Mouse (Mus musculus) ES-E14 (cell line): ENCODE data around the gene Tmem104. TPM values are rescaled to one million over a fixed set of nuclear protein-coding genes. Genes with fewer than 3 reads are reported as not detected.

Experiments used
- DNase-seq: peaks from one replicate; pipeline ENCODE4 v3.0.0-alpha.2; 2013; ENCODE audit warnings: low read depth, low spot score
- H3K27ac ChIP-seq: 2 replicates; pipeline ENCODE4 v1.5.1; 2012; ENCODE audit warnings: low read depth, mild to moderate bottlenecking, low read length, moderate library complexity, mixed read lengths; ENCODE audit not compliant: poor library complexity, insufficient read depth, severe bottlenecking
- H3K36me3 ChIP-seq: 2 replicates; pipeline ENCODE4 v1.6.1; 2012; ENCODE audit warnings: mild to moderate bottlenecking, low read length, moderate library complexity, mixed read lengths; ENCODE audit not compliant: control insufficient read depth, poor library complexity, insufficient read depth, severe bottlenecking
- H3K4me1 ChIP-seq, 2 experiments: fragments of 150-350 bp in 1 of 2; sonication (generic) in 1 of 2; 2 replicates each; pipeline ENCODE4 v1.6.1; 2012; ENCODE audit warnings: low read length in 2 of 2, mild to moderate bottlenecking in 1 of 2, mixed read lengths in 1 of 2; ENCODE audit not compliant: control insufficient read depth in 2 of 2, insufficient read depth in 2 of 2, poor library complexity in 1 of 2
- H3K4me3 ChIP-seq, 2 experiments: fragments of 150-350 bp in 1 of 2; sonication (generic) in 1 of 2; 2 replicates each; pipeline ENCODE4 v1.5.1; 2012; ENCODE audit warnings: low read length in 2 of 2, low read depth in 1 of 2, mild to moderate bottlenecking in 1 of 2, mixed read lengths in 1 of 2; ENCODE audit not compliant: insufficient read depth in 1 of 2, poor library complexity in 1 of 2, severe bottlenecking in 1 of 2
- H3K9ac ChIP-seq: 2 replicates; pipeline ENCODE4 v1.6.1; 2012; ENCODE audit warnings: low read depth, mild to moderate bottlenecking, low read length, mixed read lengths; ENCODE audit not compliant: poor library complexity, insufficient read depth, severe bottlenecking
- H3K9me3 ChIP-seq: fragments of 150-350 bp; sonication (generic); 2 replicates; pipeline ENCODE4 v1.6.1; 2012; ENCODE audit warnings: low read depth, mild to moderate bottlenecking, low read length; ENCODE audit not compliant: control insufficient read depth, insufficient read depth
- CHD2 ChIP-seq: IDR thresholded peaks from 2 replicates; pipeline ENCODE4 v1.6.1; 2014; ENCODE audit warnings: mild to moderate bottlenecking, low read depth, low read length, inconsistent platforms
- HCFC1 ChIP-seq: IDR thresholded peaks from 2 replicates; pipeline ENCODE4 v1.6.1; 2012; ENCODE audit warnings: low read length, inconsistent platforms, borderline replicate concordance; ENCODE audit not compliant: insufficient read depth
- MAFK ChIP-seq: IDR thresholded peaks from 2 replicates; pipeline ENCODE4 v1.6.1; 2014; ENCODE audit warnings: mild to moderate bottlenecking, low read depth, low read length, inconsistent platforms; ENCODE audit not compliant: insufficient read depth
- ZC3H11A ChIP-seq: IDR thresholded peaks from 2 replicates; pipeline ENCODE4 v1.6.1; 2012; ENCODE audit warnings: low read depth, mild to moderate bottlenecking, inconsistent platforms, low read length, borderline replicate concordance
- ZNF384 ChIP-seq: IDR thresholded peaks from 2 replicates; pipeline ENCODE4 v1.6.1; 2012; ENCODE audit warnings: low read depth, low read length, inconsistent platforms
- in situ Hi-C, 2 experiments: fragments of 600-800 bp; cut with MboI; formaldehyde crosslinking; loops; one replicate each; pipeline ENCODE4 v1.15.1; 2025; ENCODE audit warnings: low sequenced_read_pairs in 2 of 2, inconsistent platforms in 1 of 2; ENCODE audit not compliant: unreplicated experiment in 2 of 2
- total RNA-seq: library from RNA; depleted of rRNA; stranded (reverse); fragments of 300-350 nt; gene quantifications from 2 replicates; pipeline ENCODE4 v1.2.3, GENCODE M21; 2012; rRNA removed

The Tmem104 gene
- total RNA-seq, 1 experiment = 14.7 TPM

DNA sequence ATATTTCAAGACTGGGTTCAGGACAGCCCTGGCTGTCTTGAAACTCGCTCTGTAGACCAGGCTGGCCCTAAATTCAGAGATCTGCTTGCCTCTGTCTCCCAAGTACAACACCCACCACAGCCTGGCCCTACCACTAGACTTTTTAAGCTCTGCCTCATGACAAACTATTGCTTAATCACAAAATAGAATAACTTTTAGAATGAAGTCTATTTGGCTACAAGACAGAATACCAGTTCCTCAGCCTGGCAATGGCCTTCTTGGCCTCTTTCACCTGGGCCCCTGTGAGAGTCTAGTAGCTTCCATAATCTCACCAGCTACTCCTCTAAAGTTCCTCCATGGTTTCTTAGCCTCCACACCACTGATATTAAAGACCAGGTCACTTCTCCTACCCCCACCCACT lies 103.0 kb downstream of the Tmem104 start:
- DNase-seq = no peak
- in situ Hi-C loops = no loop called here
- Histone ChIP-seq H3K4me1 (peaks cover 3 to 25% of the 10 kb centered on the region in 2 experiments; a peak in 2 of 4 replicates), H3K9ac (no peak overlapping the region), H3K4me3 (no peak overlapping the region), H3K9me3 (no peaks in the 10 kb centered on the region), H3K27ac (no peak overlapping the region), H3K36me3 (no peaks in the 10 kb centered on the region)
- no peak for TF ChIP-seq HCFC1
- no peak for TF ChIP-seq ZC3H11A
- TF ChIP-seq MAFK = no peak
- no peak for TF ChIP-seq ZNF384
- TF ChIP-seq CHD2 = no peak

GRCm38 (mm10) chr11:115290919-115291318 lies 103.6 kb downstream of the Tmem104 start:
- no peak for TF ChIP-seq HCFC1
- no peak for TF ChIP-seq CHD2
- no peak for TF ChIP-seq ZNF384
- no peak for TF ChIP-seq MAFK
- no peak for TF ChIP-seq ZC3H11A
- Histone ChIP-seq H3K27ac (no peak overlapping the region), H3K9me3 (no peaks in the 10 kb centered on the region), H3K9ac (no peak overlapping the region), H3K4me1 (peaks cover 3 to 25% of the 10 kb centered on the region in 2 experiments; a peak in 2 of 4 replicates), H3K36me3 (no peaks in the 10 kb centered on the region), H3K4me3 (no peak overlapping the region)
- in situ Hi-C loops = no loop called here
- no peak for DNase-seq

- in situ Hi-C loops = no loop called here
- Histone ChIP-seq H3K27ac (no peak overlapping the region), H3K36me3 (no peaks in the 10 kb centered on the region), H3K4me1 (peaks cover 3 to 28% of the 10 kb centered on the region in 2 experiments; a peak in 2 of 4 replicates), H3K9ac (no peak overlapping the region; the same call in 1 of the 2 replicates), H3K9me3 (no peaks in the 10 kb centered on the region), H3K4me3 (no peak overlapping the region)
- no peak for TF ChIP-seq HCFC1
- no peak for TF ChIP-seq MAFK
- TF ChIP-seq ZC3H11A = no peak
- TF ChIP-seq ZNF384 = no peak
- TF ChIP-seq CHD2 = no peak
- DNase-seq = no peak
Measured at GRCm38 (mm10) chr11:115291503-115291902, 104.2 kb downstream of the Tmem104 start.

- H3K4me1 ChIP-seq = peaks cover 3 to 27% of the 10 kb centered on the region in 2 experiments; a peak in 2 of 4 replicates
- no peak for DNase-seq
- H3K9ac ChIP-seq = no peak overlapping the region; the same call in 1 of the 2 replicates
- no peaks in the 10 kb centered on the region for H3K9me3 ChIP-seq
- no peak overlapping the region for H3K4me3 ChIP-seq
- in situ Hi-C loops = no loop called here
- H3K36me3 ChIP-seq = no peaks in the 10 kb centered on the region
- no peak for TF ChIP-seq HCFC1
- no peak for TF ChIP-seq CHD2
- TF ChIP-seq MAFK = no peak
- no peak for TF ChIP-seq ZNF384
- no peak for TF ChIP-seq ZC3H11A
- H3K27ac ChIP-seq = peak overlapping the region; percentile 71; the same call in 1 of the 2 replicates
Measured at GRCm38 (mm10) chr11:115292631-115293375, 105.5 kb downstream of the Tmem104 start.

DNA sequence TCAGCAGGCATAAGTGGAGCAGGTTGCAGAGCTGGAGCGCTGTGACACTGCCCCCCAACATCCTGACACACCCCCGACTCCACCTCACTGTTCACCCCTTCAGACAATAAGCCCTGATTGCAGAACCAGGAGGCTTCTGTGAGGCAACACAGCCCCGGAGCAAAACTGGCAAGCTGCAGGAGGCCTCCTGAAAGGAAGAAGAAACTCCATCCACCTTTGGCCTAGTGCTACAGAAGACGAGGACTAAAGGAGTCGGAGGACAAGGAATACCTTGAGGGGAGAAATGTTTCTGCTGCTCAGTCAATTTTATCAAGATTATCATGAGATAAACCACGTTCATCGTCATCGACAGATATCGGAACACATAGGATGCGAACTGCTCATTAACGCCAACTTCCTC lies 108.7 kb downstream of the Tmem104 start:
- Histone ChIP-seq H3K36me3 (no peaks in the 10 kb centered on the region), H3K9ac (no peak overlapping the region), H3K9me3 (no peaks in the 10 kb centered on the region), H3K4me1 (peaks cover 3 to 30% of the 10 kb centered on the region in 2 experiments; a peak in 2 of 4 replicates), H3K27ac (no peak overlapping the region), H3K4me3 (no peak overlapping the region)
- no peak for DNase-seq
- in situ Hi-C loops = no loop called here
- TF ChIP-seq MAFK (no peak), ZNF384 (no peak), HCFC1 (no peak)

Other genes starting within 250 kb of the Tmem104 start
- not detected in 2 replicates for gene Cd300c, start 218.3 kb upstream of the Tmem104 start, total RNA-seq
- 0.09 TPM in 1 of 2 replicates, not detected in the other for gene Cd300ld, start 197.6 kb upstream of the Tmem104 start, total RNA-seq
- gene Cd300c2, start 185.6 kb upstream of the Tmem104 start, total RNA-seq = not detected in 2 replicates
- not detected in 2 replicates for gene Cd300ld2, start 171.3 kb upstream of the Tmem104 start, total RNA-seq
- gene Cd300ld4, start 160.5 kb upstream of the Tmem104 start, total RNA-seq = not detected in 2 replicates
- not detected in 2 replicates for gene Cd300ld5, start 149.7 kb upstream of the Tmem104 start, total RNA-seq
- gene Cd300ld3, start 139.1 kb upstream of the Tmem104 start, total RNA-seq = not detected in 2 replicates
- 0.09 and 0.11 TPM in 2 replicates for gene Cd300e, start 125.3 kb upstream of the Tmem104 start, total RNA-seq
- 0.67 and 0.85 TPM in 2 replicates for gene Rab37, start 96.1 kb upstream of the Tmem104 start, total RNA-seq
- gene Cd300lf, start 53.5 kb upstream of the Tmem104 start, total RNA-seq = 0.40 and 0.42 TPM in 2 replicates
- gene Slc9a3r1, start 24.1 kb upstream of the Tmem104 start, total RNA-seq = 40.3 and 43.9 TPM in 2 replicates
- 16.9 and 19.3 TPM in 2 replicates for gene Nat9, start 372 bp downstream of the Tmem104 start, total RNA-seq
- 0.21 and 0.22 TPM in 2 replicates for gene Grin2c, start 79.8 kb downstream of the Tmem104 start, total RNA-seq
- gene Fdxr, start 89.6 kb downstream of the Tmem104 start, total RNA-seq = 12.1 and 21.0 TPM in 2 replicates
- 2.1 and 3.7 TPM in 2 replicates for gene Fads6, start 110.2 kb downstream of the Tmem104 start, total RNA-seq
- 0.18 and 0.21 TPM in 2 replicates for gene Otop2, start 119.7 kb downstream of the Tmem104 start, total RNA-seq
- 0.11 TPM in 1 of 2 replicates, not detected in the other for gene Ush1g, start 134.6 kb downstream of the Tmem104 start, total RNA-seq
- not detected in 2 replicates for gene Otop3, start 147.2 kb downstream of the Tmem104 start, total RNA-seq
- 2.4 and 2.8 TPM in 2 replicates for gene Hid1, start 180.3 kb downstream of the Tmem104 start, total RNA-seq
- gene Cdr2l, start 194.4 kb downstream of the Tmem104 start, total RNA-seq = 8.5 and 10.4 TPM in 2 replicates
- 79.5 and 89.3 TPM in 2 replicates for gene Mrpl58, start 216.3 kb downstream of the Tmem104 start, total RNA-seq
- gene Atp5h, start 232.5 kb downstream of the Tmem104 start, total RNA-seq = 275 and 342 TPM in 2 replicates
- 14.0 and 19.5 TPM in 2 replicates for gene Kctd2, start 232.6 kb downstream of the Tmem104 start, total RNA-seq